Mouse (Mus musculus) lung, postnatal 25 days (tissue): ENCODE measurements at regions not wholly inside any gene's neighbourhood (a gene's known extent, or its start where the extent isn't known, plus 50 kb on each side); places are given as distances from the start of the nearest gene placed in this dataset.
A peak's percentile ranks its signal among the peaks of the same experiment; 100 is the strongest.

ENCODE experiments used
- DNase-seq: peaks from one replicate; pipeline ENCODE4 v3.0.0; 2022; ENCODE audit warnings: low spot score

- DNase-seq: no peak
These were observed 144.8 kb upstream of the Gimd1 start for GRCm38 (mm10) chr3:132484814-132485213.

GRCm38 (mm10) chr3:132485553-132485952 lies 144.1 kb upstream of the Gimd1 start:
- DNase-seq: no peak

GRCm38 (mm10) chr3:132506095-132506494 lies 123.5 kb upstream of the Gimd1 start:
- peak; percentile 7 for DNase-seq

- no peak for DNase-seq
These were observed 119.4 kb upstream of the Gimd1 start for GRCm38 (mm10) chr3:132510240-132510639.

- no peak for DNase-seq
These were observed 117.0 kb upstream of the Gimd1 start for GRCm38 (mm10) chr3:132512526-132513102.

- no peak for DNase-seq
These were observed 96.2 kb upstream of the Gimd1 start for GRCm38 (mm10) chr3:132533323-132533904.

GRCm38 (mm10) chr3:132539780-132540658 lies 89.6 kb upstream of the Gimd1 start:
- no peak for DNase-seq

- no peak for DNase-seq
These were observed 78.3 kb upstream of the Gimd1 start for GRCm38 (mm10) chr3:132551238-132551808.

- no peak for DNase-seq
These were observed 63.9 kb upstream of the Gimd1 start for GRCm38 (mm10) chr3:132565755-132566154.

GRCm38 (mm10) chr3:132566301-132566700 lies 63.3 kb upstream of the Gimd1 start:
- DNase-seq: no peak
